Mouse (Mus musculus): Measurements from ENCODE around the gene Mchr1.

Gene Mchr1

GRCm38 (mm10) chr15:81226796-81227195 lies 8.5 kb upstream of the Mchr1 start:
- in situ Hi-C loops (cut with MboI, MseI), result no loop called here

- in situ Hi-C loops (cut with MboI, MseI), result no loop called here
Measured at GRCm38 (mm10) chr15:81227275-81227674, 8.0 kb upstream of the Mchr1 start.

GRCm38 (mm10) chr15:81228258-81228657 lies 7.0 kb upstream of the Mchr1 start:
- in situ Hi-C loops (cut with MboI, MseI), result no loop called here

DNA sequence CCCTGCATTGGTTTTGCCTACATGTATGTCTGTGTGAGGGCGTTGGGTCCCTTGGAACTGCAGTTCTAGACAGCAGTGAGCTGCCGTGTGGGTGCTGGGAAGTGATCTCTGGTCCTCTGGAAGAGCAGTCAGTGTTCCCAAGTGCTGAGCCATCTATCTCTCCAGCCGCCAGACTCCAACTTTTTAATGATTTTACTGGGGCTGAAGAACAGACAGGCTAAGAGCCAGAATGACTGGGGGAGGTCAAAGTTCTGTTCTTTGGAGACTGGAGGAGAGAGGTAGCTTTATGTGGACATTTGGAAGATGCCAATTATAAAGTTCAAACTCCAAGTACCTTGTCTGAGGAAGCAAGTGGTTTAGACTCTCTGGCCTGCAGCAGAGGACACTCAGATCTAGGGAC lies 5.5 kb upstream of the Mchr1 start:
- in situ Hi-C loops (cut with MboI, MseI), result no loop called here

GRCm38 (mm10) chr15:81231325-81231724 lies 4.0 kb upstream of the Mchr1 start:
- in situ Hi-C loops (cut with MboI, MseI), result no loop called here

DNA sequence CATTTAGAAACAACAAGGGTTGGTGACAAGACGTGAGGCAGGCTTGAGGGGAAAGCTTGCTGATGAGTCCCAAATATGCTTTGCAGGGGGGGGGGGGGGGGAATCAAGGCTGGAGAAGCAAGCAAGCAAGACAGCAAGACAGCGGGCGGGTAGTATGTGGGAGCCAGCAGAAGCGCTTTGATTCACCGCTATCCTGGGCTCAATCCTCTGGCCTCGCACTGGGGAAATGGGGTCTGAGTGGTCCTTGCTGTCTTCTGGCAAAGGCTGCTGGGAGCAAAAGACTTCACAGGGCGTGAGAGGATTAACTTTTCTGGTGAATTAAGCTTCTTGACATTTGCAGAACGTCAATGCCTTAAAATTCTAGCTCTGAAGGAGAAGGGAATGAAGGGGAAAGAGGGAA lies 763 bp downstream of the Mchr1 start:
- in situ Hi-C loops (cut with MboI, MseI), result no loop called here

DNA sequence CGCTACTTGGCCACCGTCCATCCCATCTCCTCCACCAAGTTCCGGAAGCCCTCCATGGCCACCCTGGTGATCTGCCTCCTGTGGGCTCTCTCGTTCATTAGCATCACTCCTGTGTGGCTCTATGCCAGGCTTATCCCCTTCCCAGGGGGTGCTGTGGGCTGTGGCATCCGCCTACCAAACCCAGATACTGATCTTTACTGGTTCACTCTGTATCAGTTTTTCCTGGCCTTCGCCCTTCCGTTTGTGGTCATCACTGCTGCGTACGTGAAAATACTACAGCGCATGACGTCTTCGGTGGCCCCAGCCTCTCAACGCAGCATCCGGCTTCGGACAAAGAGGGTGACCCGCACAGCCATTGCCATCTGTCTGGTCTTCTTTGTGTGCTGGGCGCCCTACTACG lies 2.2 kb downstream of the Mchr1 start:
- in situ Hi-C loops (cut with MboI, MseI), result no loop called here

DNA sequence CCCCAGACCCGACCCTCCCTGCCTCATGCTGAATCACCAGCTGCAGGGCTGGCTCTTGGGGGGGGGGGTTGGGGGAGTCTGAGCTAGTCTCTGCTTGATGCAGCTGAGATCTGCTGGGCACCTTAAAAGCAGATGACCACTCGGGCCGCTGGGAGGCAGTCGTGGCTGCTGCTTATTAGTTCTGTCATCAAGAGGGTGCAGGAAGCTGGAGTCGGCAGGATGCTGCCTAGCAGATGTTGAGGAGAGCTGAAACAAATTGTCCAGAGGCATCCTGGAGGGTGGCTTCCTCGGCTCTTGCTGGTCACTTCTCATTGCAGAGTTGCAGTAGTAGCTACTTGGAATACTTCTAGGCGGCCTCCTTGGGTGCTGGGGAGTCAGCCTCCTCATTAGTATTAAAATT lies 4.0 kb downstream of the Mchr1 start:
- in situ Hi-C loops (cut with MboI, MseI), result no loop called here

DNA sequence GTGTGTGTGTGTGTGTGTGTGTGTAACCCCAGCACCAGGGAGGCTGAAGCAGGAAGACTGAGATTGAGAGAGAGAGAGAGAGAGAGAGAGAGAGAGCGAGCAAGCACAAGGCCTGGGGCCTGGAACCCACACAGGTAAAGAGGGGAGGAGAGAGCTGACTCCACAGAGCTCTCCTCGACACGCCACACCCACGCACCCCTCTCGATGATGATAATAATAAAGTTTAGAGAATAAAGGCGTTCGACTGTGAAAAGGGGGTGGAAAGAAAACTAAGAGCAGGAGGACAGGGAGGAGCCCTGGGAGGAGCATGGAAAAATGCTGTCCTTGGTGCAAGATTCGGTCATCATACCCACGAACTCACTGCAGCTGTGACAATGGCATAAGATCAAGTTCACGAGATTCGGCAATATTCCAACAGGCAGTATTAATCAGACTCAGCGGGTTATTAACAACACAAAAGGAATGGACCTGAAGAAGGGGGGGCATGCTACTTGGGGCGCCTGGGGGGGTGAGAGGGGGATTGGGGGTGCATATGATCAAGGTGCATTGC lies 4.6 kb downstream of the Mchr1 start:
- in situ Hi-C loops (cut with MboI, MseI), result no loop called here

GRCm38 (mm10) chr15:81246890-81247289 lies 11.6 kb downstream of the Mchr1 start:
- in situ Hi-C loops (cut with MboI, MseI), result loop anchor here (5.0 kb wide), 1 partner anchor 40 kb away; no protein-coding TSS in a partner anchor

DNA sequence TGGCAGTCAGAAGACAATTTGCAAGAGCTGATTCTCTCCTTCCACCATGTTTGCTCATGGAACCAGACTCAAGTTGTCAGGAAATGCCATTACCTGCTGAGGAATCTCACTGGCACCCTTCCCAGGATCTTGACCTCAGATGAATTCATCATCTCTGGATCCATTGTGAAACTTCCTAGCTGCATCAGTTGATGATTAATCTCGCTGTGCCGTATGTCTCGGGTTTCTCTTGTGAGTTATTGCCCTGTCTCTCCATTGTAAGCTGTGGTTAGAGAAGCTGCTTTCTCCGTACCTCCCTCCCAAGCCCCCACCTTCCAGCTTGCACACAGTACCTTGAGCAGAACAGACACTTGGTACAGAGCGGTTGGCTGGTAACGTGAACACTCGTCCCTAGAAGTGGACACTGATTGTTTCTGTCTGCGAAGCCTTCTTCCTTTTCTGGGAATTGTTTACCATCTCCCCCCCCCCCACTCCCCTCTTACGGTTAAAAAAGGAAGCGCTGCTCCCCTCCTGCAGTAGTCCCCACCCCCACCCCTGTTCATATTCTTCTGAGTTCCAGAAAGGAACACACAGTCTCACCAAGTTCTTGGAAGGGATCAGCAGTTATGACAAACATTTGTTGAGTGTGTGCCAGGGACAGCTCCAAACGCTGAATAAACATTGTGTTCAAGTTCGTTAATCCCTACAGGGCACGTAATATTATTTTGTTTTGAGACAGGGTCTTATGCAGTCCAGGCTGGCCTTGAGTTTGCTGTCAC lies 12.5 kb downstream of the Mchr1 start:
- in situ Hi-C loops (cut with MboI, MseI), result loop anchor here (5.0 kb wide), 1 partner anchor 40 kb away; no protein-coding TSS in a partner anchor

DNA sequence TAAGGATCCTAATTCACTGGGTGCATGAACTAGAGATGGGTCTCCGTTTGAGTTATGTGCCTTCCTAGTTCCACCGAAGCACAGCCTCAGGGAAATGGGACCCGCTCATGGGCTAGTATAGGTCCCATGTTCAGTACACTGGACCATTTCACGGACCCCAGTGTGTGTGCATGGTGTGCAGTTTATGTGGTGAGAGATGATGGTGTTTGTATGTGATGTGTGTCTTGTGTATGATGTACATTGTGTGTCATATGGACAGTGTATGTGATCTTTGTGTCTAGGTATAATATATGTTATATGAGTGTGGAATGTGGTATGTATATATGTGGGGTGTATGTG lies 13.0 kb downstream of the Mchr1 start:
- in situ Hi-C loops (cut with MboI, MseI), result loop anchor here (5.0 kb wide), 1 partner anchor 39 kb away; no protein-coding TSS in a partner anchor

- in situ Hi-C loops (cut with MboI, MseI), result loop anchor here (5.0 kb wide), 1 partner anchor 38 kb away; no protein-coding TSS in a partner anchor
Measured at GRCm38 (mm10) chr15:81248951-81249579, 13.8 kb downstream of the Mchr1 start.

GRCm38 (mm10) chr15:81252626-81253174 lies 17.4 kb downstream of the Mchr1 start:
- in situ Hi-C loops (cut with MboI, MseI), result no loop called here

- in situ Hi-C loops (cut with MboI, MseI), result no loop called here
Measured at GRCm38 (mm10) chr15:81253585-81253984, 18.3 kb downstream of the Mchr1 start.

- in situ Hi-C loops (cut with MboI, MseI), result no loop called here
Measured at GRCm38 (mm10) chr15:81254113-81254640, 18.9 kb downstream of the Mchr1 start.

DNA sequence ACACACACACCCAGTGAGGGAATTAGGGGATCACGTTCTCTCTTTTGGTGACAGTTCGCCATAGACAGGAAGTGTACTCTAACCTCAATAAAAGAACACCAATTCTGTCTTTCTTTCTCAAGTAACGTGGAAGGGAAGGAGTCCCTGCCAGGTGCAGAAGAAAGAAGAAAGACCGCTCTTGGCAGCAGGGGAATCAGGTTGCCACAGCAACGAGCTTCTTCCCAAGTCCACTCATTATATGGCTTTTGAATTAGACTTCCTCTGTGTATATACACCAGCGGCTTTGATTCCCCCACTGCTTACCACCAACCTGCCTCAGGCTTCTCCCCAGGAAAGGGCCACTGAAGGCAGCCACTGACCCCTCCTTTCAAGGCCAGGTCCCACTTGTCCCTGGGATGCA lies 19.8 kb downstream of the Mchr1 start:
- in situ Hi-C loops (cut with MboI, MseI), result no loop called here

GRCm38 (mm10) chr15:81258296-81258695 lies 23.0 kb downstream of the Mchr1 start:
- in situ Hi-C loops (cut with MboI, MseI), result no loop called here

DNA sequence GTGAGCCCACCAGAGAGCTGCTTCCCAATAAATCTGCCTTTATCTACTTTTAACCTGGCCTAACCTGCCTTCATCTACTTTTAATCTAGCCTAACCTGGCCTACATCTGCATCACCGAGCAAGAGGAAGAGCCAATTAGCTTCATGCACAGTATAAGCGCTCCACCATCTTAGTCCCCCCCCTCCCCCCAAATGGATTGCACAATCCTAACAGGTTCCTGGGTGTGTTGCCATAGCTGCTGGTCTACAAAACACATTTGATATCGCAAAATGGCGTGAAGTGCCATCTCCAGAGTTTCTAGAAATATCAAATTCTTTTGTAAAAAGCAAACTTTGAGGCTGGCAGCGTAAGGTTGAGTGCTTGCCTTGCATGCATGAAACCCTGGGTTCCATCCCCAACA lies 24.0 kb downstream of the Mchr1 start:
- in situ Hi-C loops (cut with MboI, MseI), result no loop called here

DNA sequence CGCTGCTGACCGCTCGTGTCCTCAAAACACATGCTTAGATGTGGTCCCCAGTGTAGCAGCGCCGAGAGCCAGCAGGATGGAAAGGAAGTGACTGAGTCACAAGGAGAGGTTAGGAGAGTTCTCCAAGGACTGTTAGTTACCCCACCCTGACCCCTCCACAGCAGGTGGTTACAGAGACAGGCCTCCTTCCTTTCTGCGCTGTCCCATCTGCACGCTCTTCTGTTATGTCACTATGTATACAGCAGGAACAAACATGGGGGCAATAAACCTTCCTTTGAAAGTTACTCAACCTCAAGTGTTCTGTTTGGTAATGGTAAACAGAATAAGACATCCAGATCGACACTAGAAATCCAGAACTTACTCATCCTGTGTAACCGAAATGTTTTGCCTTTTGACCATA lies 24.9 kb downstream of the Mchr1 start:
- in situ Hi-C loops (cut with MboI, MseI), result no loop called here

GRCm38 (mm10) chr15:81264392-81265095 lies 29.2 kb downstream of the Mchr1 start:
- in situ Hi-C loops (cut with MboI, MseI), result no loop called here

DNA sequence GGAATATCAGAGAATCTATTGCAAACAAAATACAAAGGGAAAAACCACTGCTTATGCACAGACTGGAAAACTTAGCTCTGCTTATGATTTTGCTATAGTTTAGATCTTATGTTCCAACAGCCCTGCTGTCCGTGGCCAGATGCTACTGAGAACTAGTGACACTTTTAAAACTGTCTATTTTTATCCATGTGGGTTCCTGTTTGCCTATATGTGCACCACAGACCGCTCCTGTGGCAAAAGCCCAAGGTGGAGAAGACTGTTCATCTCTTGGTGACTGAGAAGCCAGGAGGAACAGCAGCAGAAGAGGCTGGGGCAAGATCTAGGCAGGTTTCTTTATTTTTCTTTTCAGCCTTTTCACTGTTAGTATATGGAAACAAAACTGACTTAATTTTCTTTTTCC lies 32.1 kb downstream of the Mchr1 start:
- in situ Hi-C loops (cut with MboI, MseI), result no loop called here
